Mouse (Mus musculus) forebrain, embryonic 12.5 days (tissue): ENCODE results near the gene Sf3b4. TPM values are rescaled to one million over a fixed set of nuclear protein-coding genes. Genes with fewer than 3 reads are reported as not detected.
A peak's percentile ranks its signal among the peaks of the same experiment; 100 is the strongest.

Source experiments
- ATAC-seq: fragments of 200-750 bp; cut with Nextera tagmentation; 2 replicates; pipeline ENCODE4 v1.8.0; 2017; ENCODE audit warnings: moderate TSS enrichment; ENCODE audit not compliant: low FRiP score
- H3K27ac ChIP-seq: fragments of 300-500 bp; sonication (generic); 2 replicates; pipeline ENCODE4 v1.5.1; 2016; ENCODE audit warnings: mild to moderate bottlenecking
- H3K27me3 ChIP-seq: fragments of 300-500 bp; sonication (generic); 2 replicates; pipeline ENCODE4 v1.6.1; 2016; ENCODE audit warnings: mild to moderate bottlenecking
- H3K36me3 ChIP-seq: fragments of 300-500 bp; sonication (generic); replicated peaks from 2 replicates; pipeline ENCODE4 v1.6.1; 2016; ENCODE audit warnings: mild to moderate bottlenecking
- H3K4me1 ChIP-seq: fragments of 300-500 bp; sonication (generic); 2 replicates; pipeline ENCODE4 v1.6.1; 2016
- H3K4me2 ChIP-seq: fragments of 300-500 bp; sonication (generic); 2 replicates; pipeline ENCODE4 v1.6.1; 2016; ENCODE audit warnings: mild to moderate bottlenecking, moderate library complexity
- H3K4me3 ChIP-seq: fragments of 300-500 bp; sonication (generic); replicated peaks from 2 replicates; pipeline ENCODE4 v1.5.1; 2016; ENCODE audit warnings: mild to moderate bottlenecking
- H3K9ac ChIP-seq: fragments of 300-500 bp; sonication (generic); 2 replicates; pipeline ENCODE4 v1.6.1; 2016; ENCODE audit warnings: mild to moderate bottlenecking
- H3K9me3 ChIP-seq: fragments of 300-500 bp; sonication (generic); 2 replicates; pipeline ENCODE4 v1.6.1; 2016
- WGBS: fragments of 180-500 bp; shearing (Covaris S2); methylation state at CpG from one replicate; pipeline ENCODE4 v1.1.7; 2016; 5-methylcytosine and 5-hydroxymethylcytosine counted together
- microRNA-seq: library from miRNA; unstranded; fragments of <30 nt; microRNA quantifications from one replicate; pipeline ENCODE4, GENCODE M21; 2017
- polyA plus RNA-seq: library from polyadenylated mRNA; unstranded; fragments of >200 nt; fragmentation: Nextera tagmentation; extraction: Ambion mirVana; gene quantifications from 2 replicates; pipeline ENCODE4 v1.2.1, GENCODE M21; 2016

Sf3b4 gene
- polyA plus RNA-seq, 1 experiment from 2014 or later, result 185 TPM

GRCm38 (mm10) chr3:96225421-96225820 lies 53.3 kb downstream of the Sf3b4 start:
- H3K4me3 ChIP-seq, result no peak overlapping the region
- H3K27ac ChIP-seq, result no peak overlapping the region
- H3K36me3 ChIP-seq, result no peaks in the 10 kb centered on the region
- H3K4me1 ChIP-seq, result peaks cover 47% of the 10 kb centered on the region
- H3K9me3 ChIP-seq, result no peaks in the 10 kb centered on the region
- H3K27me3 ChIP-seq, result no peaks in the 10 kb centered on the region
- no peak for ATAC-seq
- 20% methylated on average over 2 of the region's 2 CpGs for WGBS
- 0 out of 2 replicates have a peak overlapping the region, but pooled peaks have one; percentile 13 for H3K4me2 ChIP-seq
- peak overlapping the region; percentile 25; the same call in 1 of the 2 replicates for H3K9ac ChIP-seq

Small RNAs within 50 kb of the gene (microRNA-seq; reads per million reads assigned to microRNA genes)
- not detected for gene Gm44492

Other genes starting within 250 kb of the Sf3b4 start
- gene Anp32e, start 243.1 kb upstream of the Sf3b4 start, polyA plus RNA-seq, result 405 and 446 TPM in 2 replicates
- 91.3 and 95.1 TPM in 2 replicates for gene Plekho1, start 176.3 kb upstream of the Sf3b4 start, polyA plus RNA-seq
- 39.2 and 47.0 TPM in 2 replicates for gene Vps45, start 113.9 kb upstream of the Sf3b4 start, polyA plus RNA-seq
- gene Otud7b, start 67.8 kb upstream of the Sf3b4 start, polyA plus RNA-seq, result 14.0 and 15.5 TPM in 2 replicates
- gene Mtmr11, start 10.3 kb upstream of the Sf3b4 start, polyA plus RNA-seq, result 13.4 and 17.8 TPM in 2 replicates
- gene Sv2a, start 8.8 kb downstream of the Sf3b4 start, polyA plus RNA-seq, result 22.9 and 24.3 TPM in 2 replicates
- 72.2 and 77.9 TPM in 2 replicates for gene Bola1, start 47.4 kb downstream of the Sf3b4 start, polyA plus RNA-seq
- 1.1 and 1.7 TPM in 2 replicates for gene Hist2h2ab, start 47.5 kb downstream of the Sf3b4 start, polyA plus RNA-seq
- 13.8 and 14.0 TPM in 2 replicates for gene Hist2h2ac, start 48.5 kb downstream of the Sf3b4 start, polyA plus RNA-seq
- gene Hist2h2be, start 48.8 kb downstream of the Sf3b4 start, polyA plus RNA-seq, result 14.9 and 15.4 TPM in 2 replicates
- 11.6 and 17.3 TPM in 2 replicates for gene Hist2h3c2, start 66.8 kb downstream of the Sf3b4 start, polyA plus RNA-seq
- 79.4 and 86.1 TPM in 2 replicates for gene Hist2h2aa2, start 67.9 kb downstream of the Sf3b4 start, polyA plus RNA-seq
- gene Hist2h2aa1, start 73.2 kb downstream of the Sf3b4 start, polyA plus RNA-seq, result 18.5 and 21.0 TPM in 2 replicates
- not detected in 2 replicates for gene Hist2h3c1, start 74.4 kb downstream of the Sf3b4 start, polyA plus RNA-seq
- 16.1 and 19.5 TPM in 2 replicates for gene Hist2h4, start 91.0 kb downstream of the Sf3b4 start, polyA plus RNA-seq
- 94.8 and 111 TPM in 2 replicates for gene Hist2h3b, start 96.3 kb downstream of the Sf3b4 start, polyA plus RNA-seq
- gene Hist2h2bb, start 97.4 kb downstream of the Sf3b4 start, polyA plus RNA-seq, result 22.9 and 28.6 TPM in 2 replicates
- gene Fcgr1, start 121.6 kb downstream of the Sf3b4 start, polyA plus RNA-seq, result 0.54 and 0.56 TPM in 2 replicates